21 mouse cellular contexts compared by ENCODE assay signal in genomic region chr13:47248289-47249010, GRCm38 (mm10).
DNase-seq lines count a peak whose midpoint lies in the region; ATAC-seq lines count a peak whose summit lies in the region.
"Had no signal": no experiment of that assay in that cellular context is flagged by ENCODE, and none has a peak within 500 bp of the region (broad histone marks: within the 10 kb centered on the region; RNA-seq: fewer than 3 reads in every experiment).

No protein-coding gene starts in this region.

- 39% methylated on average over 8 of the region's 8 CpGs for WGBS in forebrain, embryonic 13.5 days
- 89% methylated on average over 8 of the region's 8 CpGs for WGBS in forebrain, embryonic 10.5 days
- WGBS in midbrain, embryonic 14.5 days = 39% methylated on average over 8 of the region's 8 CpGs
- WGBS in midbrain, embryonic 15.5 days = 39% methylated on average over 8 of the region's 8 CpGs
- WGBS in midbrain, embryonic 16.5 days = 46% methylated on average over 8 of the region's 8 CpGs

- no peaks in the 10 kb centered on the region for H3K36me3 ChIP-seq in forebrain, embryonic 13.5 days (ENCODE audit: poor library complexity, severe bottlenecking)
- H3K36me3 ChIP-seq in forebrain, embryonic 10.5 days (replicated peaks) = no peaks in the 10 kb centered on the region
- no peaks in the 10 kb centered on the region for H3K36me3 ChIP-seq in midbrain, embryonic 14.5 days (ENCODE audit: control insufficient read depth, insufficient read depth, low read length)
- no peaks in the 10 kb centered on the region for H3K36me3 ChIP-seq in midbrain, embryonic 15.5 days (replicated peaks)
- H3K36me3 ChIP-seq in midbrain, embryonic 16.5 days (ENCODE audit: control insufficient read depth, insufficient read depth, low read length) = no peaks in the 10 kb centered on the region
- H3K36me3 ChIP-seq: stomach, embryonic 15.5 days had no signal

- no peak overlapping the region for H3K4me3 ChIP-seq in forebrain, embryonic 13.5 days
- H3K4me3 ChIP-seq in forebrain, embryonic 10.5 days = no peak overlapping the region
- no peak overlapping the region for H3K4me3 ChIP-seq in midbrain, embryonic 14.5 days (replicated peaks; ENCODE audit: low read depth, low read length)
- H3K4me3 ChIP-seq in midbrain, embryonic 15.5 days = no peak overlapping the region
- no peak overlapping the region for H3K4me3 ChIP-seq in midbrain, embryonic 16.5 days (ENCODE audit: low read depth, low read length)
- H3K4me3 ChIP-seq: liver, embryonic 13.5 days; stomach, embryonic 15.5 days had no signal

- H3K9me3 ChIP-seq in forebrain, embryonic 13.5 days (replicated peaks) = no peaks in the 10 kb centered on the region
- no peaks in the 10 kb centered on the region for H3K9me3 ChIP-seq in forebrain, embryonic 10.5 days
- H3K9me3 ChIP-seq in midbrain, embryonic 14.5 days (ENCODE audit: control insufficient read depth, low read length) = no peaks in the 10 kb centered on the region
- H3K9me3 ChIP-seq in midbrain, embryonic 15.5 days = no peaks in the 10 kb centered on the region
- no peaks in the 10 kb centered on the region for H3K9me3 ChIP-seq in midbrain, embryonic 16.5 days (replicated peaks; ENCODE audit: control insufficient read depth, low read length, poor library complexity, severe bottlenecking)
- H3K9me3 ChIP-seq: liver, embryonic 13.5 days; stomach, embryonic 15.5 days had no signal

- ATAC-seq in forebrain, embryonic 13.5 days = peak; percentile 77; the same call in 1 of the 2 replicates
- no peak for ATAC-seq in midbrain, embryonic 14.5 days (ENCODE audit: low FRiP score, low TSS enrichment)
- ATAC-seq in midbrain, embryonic 15.5 days (replicated peaks) = no peak
- no peak for ATAC-seq in midbrain, embryonic 16.5 days
- ATAC-seq: CD4-positive, CD25-positive, alpha-beta regulatory T cell, adult 4 months; lung, postnatal 0 days; Patski had no signal

- H3K27me3 ChIP-seq in forebrain, embryonic 13.5 days = no peaks in the 10 kb centered on the region
- no peaks in the 10 kb centered on the region for H3K27me3 ChIP-seq in forebrain, embryonic 10.5 days (ENCODE audit: poor library complexity, severe bottlenecking)
- no peaks in the 10 kb centered on the region for H3K27me3 ChIP-seq in midbrain, embryonic 14.5 days (ENCODE audit: control insufficient read depth, insufficient read depth, low read length)
- 0 out of 2 replicates have a peak, but pooled peaks cover 3% of the 10 kb centered on the region for H3K27me3 ChIP-seq in midbrain, embryonic 15.5 days (replicated peaks)
- H3K27me3 ChIP-seq in midbrain, embryonic 16.5 days (ENCODE audit: control insufficient read depth, insufficient read depth, low read depth, low read length) = no peaks in the 10 kb centered on the region
- H3K27me3 ChIP-seq: liver, embryonic 13.5 days; Patski; stomach, embryonic 15.5 days had no signal

- DNase-seq in forebrain, embryonic 10.5 days (ENCODE audit: extremely low spot score, low spot score) = no peak
- DNase-seq in layer of hippocampus, postnatal 10 days (ENCODE audit: low spot score in 2 of 2) = peak; percentile 46 to 57
- DNase-seq in layer of hippocampus, adult 11-12 months (ENCODE audit: low spot score) = no peak
- DNase-seq in midbrain, embryonic 14.5 days = peak; percentile 69
- DNase-seq in urinary bladder, postnatal 10 days (ENCODE audit: low spot score) = no peak
- DNase-seq: adrenal gland, adult 8-10 months; cerebellum, adult 11 months; cerebellum, postnatal 14 days; embryo, embryonic 11 days; gastrocnemius, postnatal 36 days; kidney, adult 11 months; liver, embryonic 13.5 days; right cerebral cortex, postnatal 25 days; thymus, adult 2 months had no signal

- H3K9ac ChIP-seq in forebrain, embryonic 13.5 days = no peak overlapping the region
- H3K9ac ChIP-seq in midbrain, embryonic 14.5 days (replicated peaks; ENCODE audit: low read length) = no peak overlapping the region
- H3K9ac ChIP-seq in midbrain, embryonic 15.5 days = no peak overlapping the region
- H3K9ac ChIP-seq in midbrain, embryonic 16.5 days (ENCODE audit: low read depth, low read length) = no peak overlapping the region
- H3K9ac ChIP-seq: liver, embryonic 13.5 days; stomach, embryonic 15.5 days had no signal

- peaks cover 41% of the 10 kb centered on the region for H3K4me1 ChIP-seq in forebrain, embryonic 13.5 days
- peaks cover 12% of the 10 kb centered on the region; the same call in 1 of the 2 replicates for H3K4me1 ChIP-seq in forebrain, embryonic 10.5 days
- peaks cover 40% of the 10 kb centered on the region for H3K4me1 ChIP-seq in midbrain, embryonic 14.5 days (ENCODE audit: control insufficient read depth, insufficient read depth, low read length)
- peaks cover 30% of the 10 kb centered on the region for H3K4me1 ChIP-seq in midbrain, embryonic 15.5 days
- H3K4me1 ChIP-seq in midbrain, embryonic 16.5 days (ENCODE audit: control insufficient read depth, insufficient read depth, low read length) = peaks cover 20% of the 10 kb centered on the region
- H3K4me1 ChIP-seq: stomach, embryonic 15.5 days had no signal

- 0 out of 2 replicates have a peak overlapping the region, but pooled peaks have one; percentile 11 for H3K4me2 ChIP-seq in forebrain, embryonic 13.5 days
- H3K4me2 ChIP-seq in midbrain, embryonic 14.5 days (ENCODE audit: low read length) = no peak overlapping the region
- H3K4me2 ChIP-seq in midbrain, embryonic 15.5 days = no peak overlapping the region
- no peak overlapping the region for H3K4me2 ChIP-seq in midbrain, embryonic 16.5 days (ENCODE audit: low read length)
- H3K4me2 ChIP-seq: liver, embryonic 13.5 days; stomach, embryonic 15.5 days had no signal

- 0 out of 2 replicates have a peak overlapping the region, but pooled peaks have one; percentile 11 for H3K27ac ChIP-seq in forebrain, embryonic 13.5 days
- H3K27ac ChIP-seq in forebrain, embryonic 10.5 days = no peak overlapping the region
- 0 out of 2 replicates have a peak overlapping the region, but pooled peaks have one; percentile 10 for H3K27ac ChIP-seq in midbrain, embryonic 14.5 days (replicated peaks; ENCODE audit: low read depth, low read length)
- H3K27ac ChIP-seq in midbrain, embryonic 15.5 days = no peak overlapping the region; the same call in 1 of the 2 replicates
- peak overlapping the region; percentile 44 for H3K27ac ChIP-seq in midbrain, embryonic 16.5 days (ENCODE audit: low read length)
- H3K27ac ChIP-seq: liver, embryonic 13.5 days; stomach, embryonic 15.5 days had no signal

Comparison
In these comparisons a context has a peak if more than half of its experiments do, and no peak if none do; other contexts are left out.
1. H3K27ac ChIP-seq: peak in forebrain, embryonic 13.5 days (single experiment), midbrain, embryonic 14.5 days (single experiment) and midbrain, embryonic 16.5 days (single experiment); none in forebrain, embryonic 10.5 days (single experiment) and midbrain, embryonic 15.5 days (single experiment).
2. DNase-seq: peak in layer of hippocampus, postnatal 10 days (2 of 2) and midbrain, embryonic 14.5 days (single experiment); none in forebrain, embryonic 10.5 days (single experiment), layer of hippocampus, adult 11-12 months (single experiment) and urinary bladder, postnatal 10 days (single experiment).